Mouse (Mus musculus): ENCODE results near the gene U2af2. TPM values are rescaled to one million over a fixed set of nuclear protein-coding genes. Genes with fewer than 3 reads are reported as not detected.

U2af2 gene
- total RNA-seq, 2 experiments from 2014 or later = 43.1 to 45.2 TPM

- DNase-seq = no peak
Measured at GRCm38 (mm10) chr7:5037026-5037425, 24.9 kb upstream of the U2af2 start.

GRCm38 (mm10) chr7:5037467-5037866, 24.5 kb upstream of the U2af2 start:
- DNase-seq = no peak

GRCm38 (mm10) chr7:5038109-5038732, 23.7 kb upstream of the U2af2 start, which contains the start of gene Zfp784:
TSS of gene Zfp784 (minus strand) at chr7:5038446.
- peak; percentile 92 for DNase-seq

- DNase-seq = no peak
Measured at GRCm38 (mm10) chr7:5038940-5039339, 23.0 kb upstream of the U2af2 start.

- DNase-seq = no peak
Measured at GRCm38 (mm10) chr7:5044981-5045380, 17.0 kb upstream of the U2af2 start.

GRCm38 (mm10) chr7:5046112-5046511, 15.8 kb upstream of the U2af2 start:
- no peak for DNase-seq

GRCm38 (mm10) chr7:5047313-5047712, 14.6 kb upstream of the U2af2 start:
- DNase-seq = no peak

GRCm38 (mm10) chr7:5051193-5052192, 10.4 kb upstream of the U2af2 start, which contains the start of gene Zfp580:
TSS of gene Zfp580 (plus strand) at chr7:5051538.
- DNase-seq = peak; percentile 74

GRCm38 (mm10) chr7:5052438-5052837, 9.5 kb upstream of the U2af2 start:
- no peak for DNase-seq

GRCm38 (mm10) chr7:5052931-5053343, 9.0 kb upstream of the U2af2 start:
- no peak for DNase-seq

GRCm38 (mm10) chr7:5053456-5054179, 8.3 kb upstream of the U2af2 start:
- DNase-seq = no peak

GRCm38 (mm10) chr7:5056651-5057263, 5.2 kb upstream of the U2af2 start:
- no peak for DNase-seq

GRCm38 (mm10) chr7:5057381-5057780, 4.6 kb upstream of the U2af2 start:
- no peak for DNase-seq

- DNase-seq = no peak
Measured at GRCm38 (mm10) chr7:5057804-5058203, 4.1 kb upstream of the U2af2 start.

GRCm38 (mm10) chr7:5058631-5059030, 3.3 kb upstream of the U2af2 start:
- no peak for DNase-seq

- no peak for DNase-seq
Measured at GRCm38 (mm10) chr7:5059421-5059820, 2.5 kb upstream of the U2af2 start.

GRCm38 (mm10) chr7:5060239-5060731, 1.7 kb upstream of the U2af2 start:
- DNase-seq = peak; percentile 60

- peak; percentile 95 for DNase-seq
Measured at GRCm38 (mm10) chr7:5060944-5061773, 784 bp upstream of the U2af2 start.

GRCm38 (mm10) chr7:5062360-5063001, 538 bp downstream of the U2af2 start:
- DNase-seq = no peak

- no peak for DNase-seq
Measured at GRCm38 (mm10) chr7:5064886-5065285, 2.9 kb downstream of the U2af2 start.
